Mouse (Mus musculus): ENCODE measurements around the gene Actrt2. TPM values are rescaled to one million over a fixed set of nuclear protein-coding genes. Genes with fewer than 3 reads are reported as not detected.

Gene Actrt2
- polyA plus RNA-seq, 1 experiment from 2014 or later: not detected

GRCm38 (mm10) chr4:154637468-154638319, 30.0 kb downstream of the Actrt2 start:
- ATAC-seq (ENCODE audit: insufficient read depth): no peak
- Histone ChIP-seq H3K27me3 (peaks cover 100% of the 10 kb centered on the region), H3K4me3 (replicated peaks) (peak overlapping the region; percentile 59), H3K4me1 (replicated peaks) (peaks cover 15% of the 10 kb centered on the region; the same call in 1 of the 2 replicates), H3K36me3 (replicated peaks) (no peaks in the 10 kb centered on the region), H3K4me2 (peak overlapping the region; percentile 68), H3K9me3 (replicated peaks) (no peaks in the 10 kb centered on the region), H3K27ac (replicated peaks) (no peak overlapping the region), H3K9ac (no peak overlapping the region)
- WGBS (ENCODE audit: insufficient replicate concordance): 2% methylated on average over 69 of the region's 73 CpGs

DNA sequence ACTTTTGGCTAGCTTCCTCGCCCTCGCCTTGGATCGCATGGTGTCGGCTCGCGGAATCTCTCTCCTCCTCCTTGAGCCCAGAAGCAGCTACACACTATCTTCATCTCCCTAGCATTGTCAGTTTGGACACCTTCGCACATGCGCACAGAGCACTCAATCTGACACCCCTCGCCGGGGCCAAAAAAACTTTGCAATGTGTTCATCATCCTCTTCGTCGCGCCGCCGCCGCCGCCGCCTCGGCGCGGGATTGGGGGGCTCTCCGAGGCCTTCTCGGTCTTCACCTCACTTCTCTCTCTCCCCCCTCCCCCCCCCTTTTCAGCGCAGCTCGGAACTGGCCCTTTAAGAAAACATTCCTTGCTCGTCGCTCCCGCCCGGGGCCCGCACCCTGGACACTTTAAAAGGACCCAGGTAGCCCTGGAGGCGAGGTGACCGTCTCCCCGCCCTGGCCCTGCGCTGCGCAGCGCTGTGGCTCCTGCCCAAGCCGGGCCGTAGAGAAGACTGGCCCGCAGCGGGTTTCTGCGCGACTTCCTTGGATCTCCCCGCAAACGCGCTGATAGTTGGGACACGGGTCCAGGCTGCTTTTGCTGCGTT, 30.9 kb downstream of the Actrt2 start, which contains the start of gene Prdm16:
TSS of gene Prdm16 (minus strand) at position 153 of the 591 bp plus-strand sequence.
- peaks cover 15% of the 10 kb centered on the region; the same call in 1 of the 2 replicates for H3K4me1 ChIP-seq (replicated peaks)
- under 1% methylated on average over 47 of the region's 47 CpGs for WGBS (ENCODE audit: insufficient replicate concordance)
- peak within 1 kb of the TSS; percentile 65 for H3K27ac ChIP-seq (replicated peaks)
- peak within 1 kb of the TSS; percentile 32; the same call in 1 of the 2 replicates for H3K9ac ChIP-seq
- H3K4me2 ChIP-seq: peak within 1 kb of the TSS; percentile 68
- H3K4me3 ChIP-seq (replicated peaks): peak within 1 kb of the TSS; percentile 59
- H3K9me3 ChIP-seq (replicated peaks): no peaks in the 10 kb centered on the region
- no peaks in the 10 kb centered on the region for H3K36me3 ChIP-seq (replicated peaks)
- peak; percentile 33 for ATAC-seq (ENCODE audit: insufficient read depth)
- H3K27me3 ChIP-seq: peaks cover 99% of the 10 kb centered on the region

DNA sequence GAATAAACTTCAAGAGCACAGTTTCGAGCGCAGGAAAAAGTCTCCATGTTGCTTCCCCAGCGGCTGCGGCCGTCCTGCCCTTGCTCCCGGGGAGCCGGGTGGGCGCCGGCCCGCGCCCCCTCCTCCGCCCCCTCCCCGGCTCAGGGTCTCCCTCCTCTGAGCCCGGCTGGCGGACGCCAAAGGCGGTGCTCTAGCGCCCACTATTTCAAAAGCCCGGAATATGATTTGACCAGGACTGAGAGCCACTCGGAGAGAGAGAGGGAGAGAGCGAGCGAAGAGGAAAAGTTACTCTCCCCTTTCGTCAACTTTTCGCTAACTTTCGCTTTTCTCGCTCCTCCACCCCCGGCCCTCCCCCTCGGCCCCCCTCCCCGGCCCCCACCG, 31.6 kb downstream of the Actrt2 start:
- Histone ChIP-seq H3K9ac (no peak overlapping the region; the same call in 1 of the 2 replicates), H3K4me2 (peak overlapping the region; percentile 68), H3K27me3 (peaks cover 99% of the 10 kb centered on the region), H3K9me3 (replicated peaks) (no peaks in the 10 kb centered on the region), H3K36me3 (replicated peaks) (no peaks in the 10 kb centered on the region), H3K27ac (replicated peaks) (peak overlapping the region; percentile 65), H3K4me3 (replicated peaks) (peak overlapping the region; percentile 59), H3K4me1 (replicated peaks) (peaks cover 13% of the 10 kb centered on the region; the same call in 1 of the 2 replicates)
- peak; percentile 30; the same call in 1 of the 2 replicates for ATAC-seq (ENCODE audit: insufficient read depth)
- WGBS (ENCODE audit: insufficient replicate concordance): under 1% methylated on average over 25 of the region's 30 CpGs

- Histone ChIP-seq H3K27ac (replicated peaks) (peak overlapping the region; percentile 65), H3K27me3 (peaks cover 97% of the 10 kb centered on the region), H3K36me3 (replicated peaks) (no peaks in the 10 kb centered on the region), H3K4me1 (replicated peaks) (peaks cover 13% of the 10 kb centered on the region; the same call in 1 of the 2 replicates), H3K9me3 (replicated peaks) (no peaks in the 10 kb centered on the region), H3K4me3 (replicated peaks) (peak overlapping the region; percentile 59), H3K4me2 (peak overlapping the region; percentile 68), H3K9ac (peak overlapping the region; percentile 32; the same call in 1 of the 2 replicates)
- peak; percentile 47 for ATAC-seq (ENCODE audit: insufficient read depth)
- under 1% methylated on average over 94 of the region's 94 CpGs for WGBS (ENCODE audit: insufficient replicate concordance)
Measured at GRCm38 (mm10) chr4:154635241-154636052, 32.2 kb downstream of the Actrt2 start.

GRCm38 (mm10) chr4:154634470-154635240, 33.0 kb downstream of the Actrt2 start:
- H3K27ac ChIP-seq (replicated peaks): no peak overlapping the region
- WGBS (ENCODE audit: insufficient replicate concordance): 16% methylated on average over 44 of the region's 44 CpGs

GRCm38 (mm10) chr4:154634001-154634400, 33.7 kb downstream of the Actrt2 start:
- H3K36me3 ChIP-seq (replicated peaks): no peaks in the 10 kb centered on the region
- WGBS (ENCODE audit: insufficient replicate concordance): 32% methylated on average over 3 of the region's 3 CpGs
- H3K4me1 ChIP-seq (replicated peaks): peaks cover 13% of the 10 kb centered on the region
- H3K9me3 ChIP-seq (replicated peaks): no peaks in the 10 kb centered on the region
- peak overlapping the region; percentile 68; the same call in 1 of the 2 replicates for H3K4me2 ChIP-seq
- H3K4me3 ChIP-seq (replicated peaks): no peak overlapping the region
- no peak overlapping the region for H3K27ac ChIP-seq (replicated peaks)
- no peak for ATAC-seq (ENCODE audit: insufficient read depth)
- peaks cover 93% of the 10 kb centered on the region for H3K27me3 ChIP-seq
- no peak overlapping the region for H3K9ac ChIP-seq

More at GRCm38 (mm10) chr4:154634470-154635240, 33.0 kb downstream of the Actrt2 start:
- H3K9me3 ChIP-seq (replicated peaks): no peaks in the 10 kb centered on the region
- no peak for ATAC-seq (ENCODE audit: insufficient read depth)
- no peaks in the 10 kb centered on the region for H3K36me3 ChIP-seq (replicated peaks)
- H3K4me2 ChIP-seq: peak overlapping the region; percentile 68
- 0 out of 2 replicates have a peak overlapping the region, but pooled peaks have one; percentile 32 for H3K9ac ChIP-seq
- H3K4me3 ChIP-seq (replicated peaks): peak overlapping the region; percentile 59
- H3K4me1 ChIP-seq (replicated peaks): peaks cover 13% of the 10 kb centered on the region
- H3K27me3 ChIP-seq: peaks cover 95% of the 10 kb centered on the region

GRCm38 (mm10) chr4:154632800-154633764, 34.6 kb downstream of the Actrt2 start:
- WGBS (ENCODE audit: insufficient replicate concordance): 57% methylated on average over 14 of the region's 14 CpGs
- no peaks in the 10 kb centered on the region for H3K36me3 ChIP-seq (replicated peaks)
- H3K4me1 ChIP-seq (replicated peaks): peaks cover 18% of the 10 kb centered on the region
- no peak overlapping the region for H3K27ac ChIP-seq (replicated peaks)
- no peak overlapping the region for H3K9ac ChIP-seq
- no peak overlapping the region for H3K4me2 ChIP-seq
- H3K4me3 ChIP-seq (replicated peaks): no peak overlapping the region
- peaks cover 87% of the 10 kb centered on the region for H3K27me3 ChIP-seq
- H3K9me3 ChIP-seq (replicated peaks): no peaks in the 10 kb centered on the region
- ATAC-seq (ENCODE audit: insufficient read depth): no peak

DNA sequence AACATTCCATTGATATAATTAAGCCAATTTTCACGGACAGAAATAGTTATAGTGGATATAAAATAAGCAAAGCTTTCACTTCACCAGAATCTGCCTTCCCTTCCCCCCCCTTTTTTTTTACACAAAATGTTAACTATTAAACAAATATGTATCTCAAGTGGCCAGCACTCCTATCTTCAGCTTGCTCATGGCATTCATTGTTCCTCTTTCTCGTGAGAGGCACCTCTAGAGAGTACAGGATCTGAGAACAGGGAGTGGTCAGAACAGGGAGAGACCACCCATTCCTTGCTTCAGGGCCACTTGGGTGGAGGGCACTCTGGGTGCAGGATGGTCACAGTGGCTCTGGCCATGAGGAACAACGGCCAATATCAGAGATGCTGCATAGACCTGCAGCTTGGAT, 36.9 kb downstream of the Actrt2 start:
- ATAC-seq (ENCODE audit: insufficient read depth): no peak
- peaks cover 24% of the 10 kb centered on the region for H3K4me1 ChIP-seq (replicated peaks)
- H3K9me3 ChIP-seq (replicated peaks): no peaks in the 10 kb centered on the region
- 17% methylated on average over 3 of the region's 3 CpGs for WGBS (ENCODE audit: insufficient replicate concordance)
- H3K9ac ChIP-seq: no peak overlapping the region
- H3K4me2 ChIP-seq: no peak overlapping the region
- H3K4me3 ChIP-seq (replicated peaks): no peak overlapping the region
- no peaks in the 10 kb centered on the region for H3K36me3 ChIP-seq (replicated peaks)
- peaks cover 63% of the 10 kb centered on the region for H3K27me3 ChIP-seq
- H3K27ac ChIP-seq (replicated peaks): no peak overlapping the region

DNA sequence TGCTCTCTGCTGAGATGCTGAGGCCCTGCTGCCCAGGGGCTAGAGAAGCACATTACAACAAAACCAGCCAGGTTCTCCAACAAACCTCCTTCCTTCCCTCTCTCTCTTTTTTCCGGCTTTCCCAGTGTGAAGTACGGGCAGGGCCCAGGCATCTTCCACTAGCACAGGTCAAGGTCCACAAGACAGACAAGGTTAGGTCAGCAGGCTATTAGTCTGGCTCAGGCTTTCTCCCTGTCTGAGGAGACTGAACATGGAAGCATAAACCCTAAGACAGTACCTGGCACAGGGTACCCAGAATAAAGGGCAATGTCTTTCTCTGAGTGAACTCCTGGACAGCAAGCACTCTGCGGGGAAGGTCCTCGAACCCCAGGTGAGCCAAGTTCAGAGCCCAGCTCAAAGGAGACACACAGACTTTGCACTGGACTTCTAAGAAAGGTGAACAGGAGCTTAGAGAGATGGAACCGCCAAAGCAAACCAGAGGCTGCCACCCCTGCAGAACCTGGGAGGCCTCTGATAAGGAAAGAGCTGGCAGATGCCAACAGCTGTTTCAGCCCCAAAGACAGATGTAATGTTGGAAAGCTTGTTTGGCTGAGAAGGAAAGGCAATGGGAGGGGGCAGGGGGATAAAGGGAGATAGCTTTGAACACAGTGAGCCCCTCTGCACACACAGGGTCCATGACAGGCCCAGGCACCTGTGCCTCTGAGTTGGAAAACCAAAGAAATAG, 40.1 kb downstream of the Actrt2 start:
- H3K4me1 ChIP-seq (replicated peaks): peaks cover 16% of the 10 kb centered on the region
- no peak overlapping the region for H3K27ac ChIP-seq (replicated peaks)
- no peaks in the 10 kb centered on the region for H3K36me3 ChIP-seq (replicated peaks)
- H3K4me2 ChIP-seq: no peak overlapping the region
- 53% methylated on average over 5 of the region's 5 CpGs for WGBS (ENCODE audit: insufficient replicate concordance)
- no peaks in the 10 kb centered on the region for H3K9me3 ChIP-seq (replicated peaks)
- peaks cover 32% of the 10 kb centered on the region for H3K27me3 ChIP-seq
- H3K9ac ChIP-seq: no peak overlapping the region
- H3K4me3 ChIP-seq (replicated peaks): no peak overlapping the region
- ATAC-seq (ENCODE audit: insufficient read depth): no peak; the same call in 1 of the 2 replicates
